Mouse (Mus musculus): ENCODE results near the gene Shtn1. TPM values are rescaled to one million over a fixed set of nuclear protein-coding genes. Genes with fewer than 3 reads are reported as not detected.

Shtn1 gene
- polyA plus RNA-seq, 1 experiment from 2014 or later, result 5.8 TPM

GRCm38 (mm10) chr19:59071979-59072378 is 3.9 kb downstream of the Shtn1 start:
- Histone ChIP-seq H3K4me1 (peaks cover 9% of the 10 kb centered on the region; the same call in 1 of the 2 replicates), H3K9me3 (replicated peaks) (no peaks in the 10 kb centered on the region), H3K27me3 (peaks cover 33% of the 10 kb centered on the region), H3K4me3 (replicated peaks) (no peak overlapping the region), H3K9ac (no peak overlapping the region), H3K4me2 (replicated peaks) (no peak overlapping the region), H3K27ac (replicated peaks) (no peak overlapping the region), H3K36me3 (no peaks in the 10 kb centered on the region)
- no peak for ATAC-seq (ENCODE audit: insufficient number of reproducible peaks, low FRiP score, low TSS enrichment, low read depth)
- WGBS, result 87% methylated on average over 2 of the region's 2 CpGs

GRCm38 (mm10) chr19:59071396-59071795 is 4.5 kb downstream of the Shtn1 start:
- no peak overlapping the region for H3K9ac ChIP-seq

GRCm38 (mm10) chr19:59067652-59068051 is 8.2 kb downstream of the Shtn1 start:
- no peaks in the 10 kb centered on the region for H3K36me3 ChIP-seq
- WGBS, result 88% methylated on average over 1 of the region's 1 CpGs
- H3K4me1 ChIP-seq, result no peaks in the 10 kb centered on the region
- H3K4me3 ChIP-seq (replicated peaks), result no peak overlapping the region
- no peak for ATAC-seq (ENCODE audit: insufficient number of reproducible peaks, low FRiP score, low TSS enrichment, low read depth)
- H3K9me3 ChIP-seq (replicated peaks), result no peaks in the 10 kb centered on the region
- no peaks in the 10 kb centered on the region for H3K27me3 ChIP-seq
- H3K9ac ChIP-seq, result no peak overlapping the region
- no peak overlapping the region for H3K4me2 ChIP-seq (replicated peaks)
- no peak overlapping the region for H3K27ac ChIP-seq (replicated peaks)

More at GRCm38 (mm10) chr19:59071396-59071795, 4.5 kb downstream of the Shtn1 start:
- H3K4me1 ChIP-seq, result peaks cover 9% of the 10 kb centered on the region; the same call in 1 of the 2 replicates
- no peak for ATAC-seq (ENCODE audit: insufficient number of reproducible peaks, low FRiP score, low TSS enrichment, low read depth)
- no peak overlapping the region for H3K27ac ChIP-seq (replicated peaks)
- WGBS, result 64% methylated on average over 4 of the region's 4 CpGs
- H3K4me3 ChIP-seq (replicated peaks), result no peak overlapping the region
- H3K36me3 ChIP-seq, result no peaks in the 10 kb centered on the region
- no peak overlapping the region for H3K4me2 ChIP-seq (replicated peaks)
- H3K27me3 ChIP-seq, result peaks cover 27% of the 10 kb centered on the region
- H3K9me3 ChIP-seq (replicated peaks), result no peaks in the 10 kb centered on the region

GRCm38 (mm10) chr19:59066670-59067069 is 9.2 kb downstream of the Shtn1 start:
- Histone ChIP-seq H3K27me3 (no peaks in the 10 kb centered on the region), H3K27ac (replicated peaks) (no peak overlapping the region), H3K9ac (no peak overlapping the region), H3K4me3 (replicated peaks) (no peak overlapping the region), H3K4me2 (replicated peaks) (no peak overlapping the region), H3K9me3 (replicated peaks) (no peaks in the 10 kb centered on the region), H3K4me1 (no peaks in the 10 kb centered on the region), H3K36me3 (no peaks in the 10 kb centered on the region)
- WGBS, result 76% methylated on average over 2 of the region's 2 CpGs
- ATAC-seq (ENCODE audit: insufficient number of reproducible peaks, low FRiP score, low TSS enrichment, low read depth), result no peak

- no peak for ATAC-seq (ENCODE audit: insufficient number of reproducible peaks, low FRiP score, low TSS enrichment, low read depth)
- Histone ChIP-seq H3K4me3 (replicated peaks) (no peak overlapping the region), H3K36me3 (no peaks in the 10 kb centered on the region), H3K27ac (replicated peaks) (no peak overlapping the region), H3K9me3 (replicated peaks) (no peaks in the 10 kb centered on the region), H3K27me3 (no peaks in the 10 kb centered on the region), H3K9ac (no peak overlapping the region), H3K4me1 (no peaks in the 10 kb centered on the region), H3K4me2 (replicated peaks) (no peak overlapping the region)
- WGBS, result 66% methylated on average over 5 of the region's 5 CpGs
Measured at GRCm38 (mm10) chr19:59066115-59066514, 9.8 kb downstream of the Shtn1 start.

GRCm38 (mm10) chr19:59064616-59065015 is 11.3 kb downstream of the Shtn1 start:
- Histone ChIP-seq H3K36me3 (no peaks in the 10 kb centered on the region), H3K4me1 (no peaks in the 10 kb centered on the region), H3K9ac (no peak overlapping the region), H3K4me2 (replicated peaks) (no peak overlapping the region), H3K4me3 (replicated peaks) (no peak overlapping the region), H3K27me3 (no peaks in the 10 kb centered on the region), H3K9me3 (replicated peaks) (no peaks in the 10 kb centered on the region), H3K27ac (replicated peaks) (no peak overlapping the region)
- 89% methylated on average over 5 of the region's 5 CpGs for WGBS
- no peak for ATAC-seq (ENCODE audit: insufficient number of reproducible peaks, low FRiP score, low TSS enrichment, low read depth)

GRCm38 (mm10) chr19:59063568-59063967 is 12.3 kb downstream of the Shtn1 start:
- no peak for ATAC-seq (ENCODE audit: insufficient number of reproducible peaks, low FRiP score, low TSS enrichment, low read depth)
- Histone ChIP-seq H3K27me3 (no peaks in the 10 kb centered on the region), H3K4me2 (replicated peaks) (no peak overlapping the region), H3K9me3 (replicated peaks) (no peaks in the 10 kb centered on the region), H3K27ac (replicated peaks) (no peak overlapping the region), H3K4me1 (no peaks in the 10 kb centered on the region), H3K4me3 (replicated peaks) (no peak overlapping the region), H3K36me3 (no peaks in the 10 kb centered on the region), H3K9ac (no peak overlapping the region)
- WGBS, result 53% methylated on average over 5 of the region's 5 CpGs

GRCm38 (mm10) chr19:59058105-59058504 is 17.8 kb downstream of the Shtn1 start:
- Histone ChIP-seq H3K4me3 (replicated peaks) (no peak overlapping the region), H3K27me3 (no peaks in the 10 kb centered on the region), H3K9me3 (replicated peaks) (no peaks in the 10 kb centered on the region), H3K27ac (replicated peaks) (no peak overlapping the region), H3K9ac (no peak overlapping the region), H3K4me2 (replicated peaks) (no peak overlapping the region), H3K4me1 (no peaks in the 10 kb centered on the region), H3K36me3 (no peaks in the 10 kb centered on the region)
- WGBS, result 71% methylated on average over 4 of the region's 4 CpGs
- no peak for ATAC-seq (ENCODE audit: insufficient number of reproducible peaks, low FRiP score, low TSS enrichment, low read depth)

GRCm38 (mm10) chr19:59057366-59057765 is 18.5 kb downstream of the Shtn1 start:
- Histone ChIP-seq H3K9me3 (replicated peaks) (no peaks in the 10 kb centered on the region), H3K4me2 (replicated peaks) (no peak overlapping the region), H3K36me3 (no peaks in the 10 kb centered on the region), H3K9ac (no peak overlapping the region), H3K4me1 (no peaks in the 10 kb centered on the region), H3K4me3 (replicated peaks) (no peak overlapping the region), H3K27me3 (no peaks in the 10 kb centered on the region), H3K27ac (replicated peaks) (no peak overlapping the region)
- 60% methylated on average over 5 of the region's 5 CpGs for WGBS
- ATAC-seq (ENCODE audit: insufficient number of reproducible peaks, low FRiP score, low TSS enrichment, low read depth), result no peak

- Histone ChIP-seq H3K4me1 (no peaks in the 10 kb centered on the region), H3K27me3 (no peaks in the 10 kb centered on the region), H3K4me2 (replicated peaks) (no peak overlapping the region), H3K4me3 (replicated peaks) (no peak overlapping the region), H3K36me3 (no peaks in the 10 kb centered on the region), H3K27ac (replicated peaks) (no peak overlapping the region), H3K9ac (no peak overlapping the region), H3K9me3 (replicated peaks) (no peaks in the 10 kb centered on the region)
- no peak for ATAC-seq (ENCODE audit: insufficient number of reproducible peaks, low FRiP score, low TSS enrichment, low read depth)
- WGBS, result 82% methylated on average over 6 of the region's 6 CpGs
Measured at GRCm38 (mm10) chr19:59054632-59054951, 21.3 kb downstream of the Shtn1 start.

- Histone ChIP-seq H3K4me1 (no peaks in the 10 kb centered on the region), H3K9me3 (replicated peaks) (no peaks in the 10 kb centered on the region), H3K9ac (no peak overlapping the region), H3K27me3 (no peaks in the 10 kb centered on the region), H3K36me3 (no peaks in the 10 kb centered on the region), H3K4me2 (replicated peaks) (no peak overlapping the region), H3K4me3 (replicated peaks) (no peak overlapping the region), H3K27ac (replicated peaks) (no peak overlapping the region)
- no peak for ATAC-seq (ENCODE audit: insufficient number of reproducible peaks, low FRiP score, low TSS enrichment, low read depth)
- WGBS, result 90% methylated on average over 6 of the region's 6 CpGs
Measured at GRCm38 (mm10) chr19:59053931-59054631, 21.8 kb downstream of the Shtn1 start.

- no peak for ATAC-seq (ENCODE audit: insufficient number of reproducible peaks, low FRiP score, low TSS enrichment, low read depth)
- Histone ChIP-seq H3K9me3 (replicated peaks) (no peaks in the 10 kb centered on the region), H3K36me3 (no peaks in the 10 kb centered on the region), H3K4me2 (replicated peaks) (no peak overlapping the region), H3K27ac (replicated peaks) (no peak overlapping the region), H3K27me3 (no peaks in the 10 kb centered on the region), H3K4me1 (no peaks in the 10 kb centered on the region), H3K4me3 (replicated peaks) (no peak overlapping the region), H3K9ac (no peak overlapping the region)
- WGBS, result 63% methylated on average over 9 of the region's 9 CpGs
Measured at GRCm38 (mm10) chr19:59052783-59053490, 23.0 kb downstream of the Shtn1 start.

Data from embryonic facial prominence, embryonic 15.5 days (tissue).